Mouse (Mus musculus) frontal cortex, adult (tissue): Measurements from ENCODE around the gene S100a3.

ENCODE experiments used
- ATAC-seq: cut with Nextera tagmentation; 2 replicates; pipeline ENCODE4 v1.9.2; 2017; ENCODE audit warnings: mild to moderate bottlenecking, moderate library complexity, mixed read lengths; ENCODE audit not compliant: low TSS enrichment

S100a3 gene

DNA sequence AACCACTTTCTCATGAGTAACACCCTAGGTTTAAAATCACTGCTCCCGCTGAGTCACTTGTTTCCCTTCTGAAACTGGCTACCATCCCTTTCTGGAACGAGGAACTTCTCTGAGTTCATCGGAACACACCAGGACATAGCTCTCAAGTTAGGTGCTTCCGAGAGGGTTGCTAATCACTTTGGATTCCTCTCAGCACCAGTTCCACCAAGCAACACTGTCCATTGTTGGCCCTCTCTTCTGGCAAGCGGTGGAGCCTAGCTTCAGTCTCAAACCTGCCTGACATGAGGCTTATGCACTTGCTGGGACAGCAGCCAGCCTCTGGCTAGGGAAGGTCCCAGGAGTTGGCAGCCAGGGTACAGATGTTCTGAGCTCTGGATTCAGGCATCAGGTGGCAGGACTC lies 14.3 kb downstream of the S100a3 start:
- ATAC-seq, result no peak

GRCm38 (mm10) chr3:90575320-90575719 lies 14.9 kb downstream of the S100a3 start:
- ATAC-seq, result no peak

DNA sequence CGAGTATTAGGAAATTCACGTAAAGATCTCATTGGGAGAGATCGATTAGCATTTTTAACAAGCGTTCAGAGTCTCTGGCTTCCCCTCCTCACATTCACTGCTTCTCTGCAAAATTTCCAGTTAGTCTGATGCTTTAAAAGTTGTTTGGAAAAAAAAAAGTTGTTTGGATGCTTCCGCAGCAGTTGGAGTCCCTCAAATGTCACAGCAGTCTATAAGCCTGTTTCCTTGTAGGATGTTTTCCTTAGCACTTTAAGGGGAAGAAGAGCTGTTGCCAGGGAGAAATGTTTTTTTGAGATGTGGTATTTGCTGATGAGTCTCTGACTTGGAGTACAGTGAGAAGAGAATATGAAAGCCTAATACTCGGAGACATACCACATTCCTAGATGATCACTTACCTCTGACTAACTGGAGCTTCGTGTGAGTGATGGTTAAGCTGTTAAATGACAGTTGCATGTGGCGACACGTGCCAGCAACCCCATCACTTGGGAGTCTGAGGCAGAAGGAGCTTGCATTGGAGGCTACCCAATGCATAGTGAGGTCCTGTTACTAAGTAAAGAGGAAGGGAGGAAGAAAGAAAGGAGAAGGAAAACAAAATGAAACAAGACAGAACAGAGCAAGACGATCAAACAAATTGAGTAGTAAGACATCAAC lies 16.1 kb downstream of the S100a3 start:
- peak; percentile 47; the same call in 1 of the 2 replicates for ATAC-seq

- no peak for ATAC-seq
Observed at GRCm38 (mm10) chr3:90579433-90579832, 19.1 kb downstream of the S100a3 start.

DNA sequence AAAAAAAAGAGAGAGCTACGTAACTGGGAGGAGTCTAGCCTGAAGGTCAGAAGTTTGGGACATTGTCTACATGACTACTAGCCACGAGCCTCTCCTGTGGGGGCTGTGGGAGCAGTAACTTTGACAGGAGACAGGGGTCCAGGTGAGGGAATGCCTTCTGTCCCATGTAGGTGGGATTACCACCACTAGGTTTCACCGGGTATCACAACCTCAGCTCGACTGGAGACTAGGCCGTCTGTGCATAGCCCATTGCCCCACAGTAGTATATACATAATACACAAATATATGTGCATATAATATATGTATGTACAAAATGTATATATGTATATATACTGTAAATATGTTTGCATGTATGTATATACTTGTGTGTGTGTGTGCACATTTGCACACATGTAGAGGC lies 20.8 kb downstream of the S100a3 start:
- no peak for ATAC-seq

DNA sequence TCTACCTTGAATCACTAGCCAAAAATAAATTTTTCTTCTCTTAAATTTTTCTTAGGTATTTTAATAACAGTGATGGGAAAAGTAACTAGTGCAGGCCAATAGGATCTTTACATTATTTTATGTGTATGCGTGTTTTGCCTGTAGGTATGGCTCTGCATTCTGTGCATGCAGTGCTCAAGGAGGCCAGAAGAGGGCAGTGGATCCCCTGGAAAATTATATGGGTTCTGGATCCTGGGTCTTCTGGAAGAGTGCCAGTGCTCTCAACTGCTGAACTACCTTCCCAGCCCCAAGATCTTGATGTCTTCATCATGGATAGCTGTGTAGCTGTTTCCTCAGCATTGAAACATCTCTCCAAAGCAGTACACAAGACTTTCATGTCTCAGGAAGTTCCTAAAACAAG lies 21.8 kb downstream of the S100a3 start:
- ATAC-seq, result no peak

- no peak for ATAC-seq
Observed at GRCm38 (mm10) chr3:90582556-90582955, 22.2 kb downstream of the S100a3 start.

DNA sequence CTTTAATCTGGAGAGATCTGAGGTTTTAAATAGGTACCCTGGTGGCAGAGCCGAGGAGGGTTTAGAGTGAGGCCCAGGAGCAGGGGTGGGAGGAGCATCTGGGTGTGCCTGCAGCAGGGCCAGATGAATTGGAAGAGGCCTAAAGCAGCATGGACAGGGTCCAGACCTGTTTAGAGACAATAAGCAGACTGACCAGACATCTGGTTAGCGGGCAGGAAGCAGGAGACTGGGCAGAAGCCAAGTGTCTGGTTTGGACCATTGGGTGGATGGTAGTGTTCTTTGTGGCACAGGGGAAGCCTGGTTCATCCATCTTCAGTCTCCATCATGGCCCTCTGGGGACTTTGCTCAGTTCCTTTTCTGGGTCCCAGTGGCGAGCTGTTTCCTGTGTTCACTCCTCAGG lies 23.5 kb downstream of the S100a3 start:
- ATAC-seq, result no peak

DNA sequence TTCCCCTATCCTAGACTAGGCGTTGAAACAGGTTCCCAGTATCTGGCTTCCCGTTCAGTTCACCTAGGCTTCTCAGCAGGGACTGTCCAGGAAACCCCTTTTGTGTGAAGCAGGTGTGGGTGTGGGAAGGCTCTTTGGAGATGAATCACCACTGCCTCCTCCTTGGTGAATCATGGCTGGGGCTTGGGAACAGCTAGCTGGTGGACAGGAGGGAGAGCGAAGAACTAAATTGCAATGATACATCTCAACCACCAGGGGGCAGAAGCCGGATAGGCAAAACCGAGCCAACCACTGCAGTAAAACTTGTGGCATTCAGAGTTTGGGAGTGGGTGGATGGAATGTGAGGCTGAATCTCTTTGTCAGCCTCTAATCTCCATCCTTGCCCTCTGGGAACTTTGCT lies 25.2 kb downstream of the S100a3 start:
- ATAC-seq, result peak; percentile 86

DNA sequence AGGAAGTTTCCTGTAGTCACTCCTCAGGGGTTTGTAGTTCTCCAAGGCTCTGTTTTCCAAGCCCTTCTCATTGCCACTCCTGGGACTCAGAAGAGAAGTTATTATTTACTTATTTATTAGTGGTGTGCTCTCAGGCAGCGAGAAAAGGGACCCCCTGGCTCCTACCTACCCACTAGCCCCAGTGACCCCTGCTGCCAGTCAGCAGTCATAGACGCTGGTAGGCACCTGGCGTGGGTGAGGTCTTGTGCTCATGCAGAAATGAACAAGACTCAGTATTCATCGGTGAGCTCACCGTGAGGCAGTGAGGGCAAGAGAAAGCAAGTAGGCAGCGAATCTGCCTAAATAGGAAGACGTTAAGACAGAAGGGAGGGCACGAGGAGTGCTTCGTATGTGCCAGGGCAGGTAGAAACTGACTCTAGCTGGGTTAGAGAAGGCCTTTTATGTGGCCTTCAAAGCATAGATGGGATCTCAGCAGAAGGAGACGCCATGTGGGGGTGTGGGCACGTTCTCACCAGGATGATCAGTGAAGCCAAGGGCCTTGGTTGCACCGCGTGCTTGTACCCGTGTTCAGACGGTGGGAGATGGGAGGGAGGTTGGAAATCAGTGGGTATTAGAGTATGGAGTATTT lies 25.8 kb downstream of the S100a3 start:
- no peak for ATAC-seq

DNA sequence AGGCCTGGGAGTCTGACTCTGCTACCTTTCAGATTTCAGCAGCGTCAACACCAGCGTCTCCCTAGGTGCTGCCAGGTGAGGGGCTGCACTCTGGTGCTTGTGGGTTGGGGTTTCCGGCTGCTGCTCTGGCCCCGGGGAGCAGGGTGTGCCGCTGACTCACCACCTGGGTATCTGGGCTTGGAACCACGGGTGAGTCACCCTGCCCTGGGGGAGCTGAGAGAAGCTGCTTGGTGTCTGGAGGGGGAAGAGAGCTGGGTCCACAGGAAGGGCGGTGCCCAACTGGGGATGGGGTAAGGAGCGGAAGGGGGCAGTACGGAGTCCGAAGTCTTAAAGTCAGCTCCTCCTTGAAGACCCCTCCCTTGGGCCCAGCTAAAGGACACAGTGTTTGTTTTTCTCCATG lies 26.5 kb downstream of the S100a3 start:
- ATAC-seq, result no peak

DNA sequence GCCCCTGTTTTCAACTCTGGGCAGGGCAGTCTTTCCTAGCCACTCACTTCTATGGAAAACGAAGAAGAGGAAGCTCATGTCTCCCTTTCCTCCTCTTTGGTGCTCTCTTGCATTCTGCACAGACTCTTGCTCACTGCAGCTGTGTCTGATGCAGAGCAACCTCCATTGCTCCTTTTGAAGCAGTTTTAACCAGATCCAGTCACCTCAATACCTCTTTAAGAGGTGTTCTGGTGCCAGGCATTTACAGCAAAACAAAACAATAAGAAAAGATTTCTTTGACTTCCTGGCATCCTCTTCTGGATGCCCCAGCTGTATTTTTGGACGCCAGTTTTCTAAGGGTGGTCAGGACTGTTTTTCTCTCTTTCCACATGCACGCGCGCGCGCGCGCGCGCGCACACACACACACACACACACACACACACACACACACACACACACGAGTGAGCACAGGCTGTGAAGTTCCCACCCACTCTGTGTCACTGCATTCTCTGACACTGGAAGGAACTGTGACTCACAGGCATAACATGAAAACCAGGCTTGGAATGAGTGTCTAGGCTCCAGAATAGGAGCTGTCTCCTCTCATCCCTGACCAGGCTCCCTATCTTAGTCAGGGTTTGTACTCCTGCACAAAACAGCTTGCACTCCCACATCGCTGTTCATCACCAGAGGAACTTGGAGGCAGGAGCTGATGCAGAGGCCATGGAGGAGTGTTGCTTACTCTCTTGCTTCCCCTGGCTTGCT lies 27.2 kb downstream of the S100a3 start:
- ATAC-seq, result peak; percentile 86

DNA sequence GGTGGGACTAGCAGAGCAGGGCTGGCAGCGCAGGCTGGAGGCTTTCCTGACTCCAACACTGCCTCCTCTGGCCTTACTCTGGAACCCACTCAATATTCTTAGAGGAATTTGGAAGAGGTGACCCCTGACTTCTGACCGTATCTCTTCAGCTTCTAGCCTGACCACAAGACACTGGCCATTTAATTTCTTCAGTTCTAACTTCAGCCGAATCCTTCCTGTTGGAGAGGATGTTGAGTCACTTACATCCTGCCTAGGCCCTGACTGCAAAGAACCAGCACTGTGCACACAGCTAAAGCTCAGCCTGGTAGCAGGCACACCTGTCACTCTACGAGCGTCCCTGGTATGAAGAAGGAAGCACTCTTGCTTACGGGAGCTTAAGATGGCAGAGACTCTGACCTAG lies 29.0 kb downstream of the S100a3 start:
- no peak for ATAC-seq

DNA sequence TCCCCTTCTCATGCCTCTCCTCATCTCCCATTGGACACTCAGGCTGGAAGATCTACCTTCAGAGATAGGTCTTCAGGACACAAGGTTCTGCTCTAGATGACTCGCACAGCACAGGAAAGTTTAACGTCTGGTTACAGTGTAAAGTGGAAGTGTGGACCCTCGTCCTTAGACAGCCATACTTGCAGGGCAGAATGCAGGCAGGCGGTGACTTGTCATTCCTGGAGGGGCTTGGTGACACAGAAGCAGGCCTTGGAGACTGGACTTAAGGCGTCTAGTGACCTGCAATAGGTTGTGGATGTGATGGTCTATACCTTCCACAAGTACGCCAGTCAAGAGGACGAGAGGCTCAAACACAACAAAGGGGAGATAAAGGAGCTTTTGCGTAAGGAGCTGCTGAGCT lies 29.6 kb downstream of the S100a3 start, which contains the start of gene S100a2:
S100a2 (plus strand) TSS at position 301 of the 400 bp plus-strand sequence.
- ATAC-seq, result no peak

DNA sequence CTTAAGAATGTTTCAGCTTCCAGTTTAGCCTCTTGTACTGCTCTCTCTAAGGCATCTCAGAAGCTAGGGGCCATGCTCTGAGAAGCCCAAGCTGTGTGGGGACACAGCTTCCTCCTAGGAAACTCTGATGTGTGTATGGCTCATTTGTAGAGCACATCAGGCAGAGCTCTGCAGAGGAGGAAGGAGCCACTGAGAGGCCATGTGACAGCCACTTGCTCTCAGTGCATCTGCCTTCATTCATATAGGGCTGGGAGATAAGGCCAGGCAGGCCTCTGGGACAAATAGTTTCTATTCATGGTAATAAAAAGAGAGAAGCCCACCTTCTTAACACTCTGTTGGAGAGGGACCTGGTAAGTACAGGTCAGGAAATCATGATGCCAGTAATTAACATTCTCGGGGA lies 34.1 kb downstream of the S100a3 start:
- no peak for ATAC-seq

DNA sequence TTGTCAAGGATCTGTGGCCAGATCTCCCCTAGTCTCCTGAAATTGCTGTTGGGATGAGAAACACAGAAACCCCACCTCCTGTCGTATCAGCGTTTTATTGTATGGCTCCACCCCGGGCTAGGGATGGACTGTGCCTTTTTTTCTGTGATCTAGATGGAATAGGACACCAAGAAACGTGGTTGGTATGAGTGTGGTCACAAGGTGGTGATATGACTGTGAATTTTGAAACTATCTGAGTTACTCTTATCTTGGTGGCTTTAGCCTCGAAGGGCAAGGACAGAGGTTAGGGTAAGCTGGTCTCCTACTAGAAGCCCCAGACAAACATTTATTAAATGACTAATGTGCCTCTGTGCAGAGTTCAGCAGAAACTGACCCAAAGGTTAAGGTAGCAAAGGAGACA lies 35.2 kb downstream of the S100a3 start:
- ATAC-seq, result no peak

DNA sequence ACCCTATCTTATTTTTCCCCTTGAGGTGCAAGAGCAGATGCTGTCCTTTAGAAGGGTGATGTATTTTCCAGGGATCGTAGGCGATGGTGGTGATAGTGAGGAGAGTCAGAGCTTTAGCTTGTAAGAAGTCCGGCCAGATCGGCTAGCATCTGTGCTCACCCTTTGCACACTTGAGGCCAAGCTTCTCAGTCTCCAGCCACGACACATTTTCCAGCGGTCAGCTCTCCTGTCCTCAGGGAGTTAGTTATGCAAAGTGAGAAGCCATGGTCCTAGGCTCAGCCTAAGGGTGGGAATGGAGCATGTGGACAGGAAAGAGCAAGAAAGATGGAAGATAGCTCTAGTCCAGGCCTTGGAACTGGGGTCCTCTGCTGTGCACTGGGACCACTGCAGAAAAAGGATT lies 36.4 kb downstream of the S100a3 start:
- no peak for ATAC-seq

DNA sequence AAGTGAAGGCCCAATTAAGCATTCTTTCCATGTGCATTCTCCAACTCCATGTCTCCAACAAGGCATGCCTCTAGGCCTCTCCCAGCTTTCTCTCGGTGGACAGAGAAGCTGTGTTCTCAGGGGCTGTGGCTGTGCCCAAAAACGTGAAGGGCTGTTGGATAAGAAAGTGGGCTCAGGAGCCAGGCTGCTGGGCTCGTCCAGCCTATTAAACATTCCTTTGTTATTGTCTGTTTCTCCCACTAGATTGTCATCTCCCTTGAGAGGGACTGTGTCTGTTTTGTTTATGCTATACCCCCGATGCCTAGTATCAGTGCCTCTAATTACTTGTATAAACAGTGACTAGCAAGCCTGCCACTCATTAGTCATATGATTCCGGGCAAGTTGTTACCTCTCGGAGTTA lies 37.4 kb downstream of the S100a3 start:
- ATAC-seq, result no peak

GRCm38 (mm10) chr3:90598212-90598611 lies 37.8 kb downstream of the S100a3 start:
- no peak for ATAC-seq

- no peak for ATAC-seq
Observed at GRCm38 (mm10) chr3:90599401-90599800, 39.0 kb downstream of the S100a3 start.

DNA sequence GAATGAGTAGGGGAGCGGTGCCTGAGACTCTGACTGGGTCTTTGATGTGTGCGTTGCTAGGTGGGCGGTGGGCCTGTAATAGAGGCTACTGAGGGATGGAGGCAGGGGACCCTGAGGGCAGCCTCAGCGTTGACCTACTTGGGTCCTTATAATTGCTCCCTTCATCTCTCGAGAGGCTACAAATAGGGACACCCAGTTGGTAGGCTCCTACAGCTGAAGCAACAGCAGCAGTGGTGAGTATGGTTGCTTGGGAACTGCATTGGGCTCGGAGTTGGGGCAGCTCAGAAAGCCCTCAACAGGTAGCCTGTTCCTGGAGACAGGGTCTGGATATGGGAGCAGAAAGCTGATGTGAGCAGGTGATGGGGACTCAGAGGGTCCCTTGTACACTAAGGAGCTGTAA lies 39.7 kb downstream of the S100a3 start:
- ATAC-seq, result no peak

DNA sequence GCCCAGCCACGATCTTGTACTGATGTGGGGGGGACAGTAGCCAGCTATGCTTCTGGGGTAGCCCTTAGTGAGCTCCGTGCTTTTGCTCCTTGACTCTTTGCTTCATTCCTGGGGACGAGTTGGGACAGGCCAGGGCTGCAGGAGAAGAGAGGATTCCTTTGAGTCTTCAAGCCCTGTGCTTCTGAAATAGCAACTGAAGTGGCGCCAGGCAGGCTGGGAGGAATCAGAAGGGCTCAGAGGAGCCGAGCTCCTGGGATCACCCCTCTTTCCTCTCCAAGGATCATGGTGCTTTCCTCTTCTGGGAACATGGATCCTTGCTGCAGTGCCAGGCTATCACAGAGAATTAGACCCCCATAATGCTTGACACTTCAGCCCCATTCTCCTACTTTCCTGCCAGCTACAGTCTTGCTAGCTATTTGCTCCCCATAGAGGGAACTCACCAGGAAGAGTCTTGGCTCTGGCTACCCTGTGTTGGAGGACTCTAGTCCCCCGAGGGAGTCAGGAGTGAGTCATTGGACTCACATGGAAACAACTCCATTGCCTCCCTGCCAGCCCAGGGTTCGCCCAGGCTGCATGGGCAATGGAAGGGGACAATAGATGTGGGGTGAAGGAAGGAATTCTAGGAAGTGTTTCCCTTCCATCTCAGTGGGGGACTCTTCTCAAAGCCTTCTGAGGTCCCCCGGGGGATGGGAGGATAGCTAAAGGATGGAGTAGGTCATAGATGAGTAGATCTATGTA lies 40.2 kb downstream of the S100a3 start:
- peak; percentile 67 for ATAC-seq
